Mouse (Mus musculus) frontal cortex, postnatal 10 days (tissue): ENCODE data around the gene Sh3gl2.

Experiments used
- DNase-seq, 2 experiments: peaks; one replicate each; pipeline ENCODE4 v3.0.0; 2022; ENCODE audit warnings: low spot score in 2 of 2, mixed read lengths in 1 of 2

Sh3gl2 gene

GRCm38 (mm10) chr4:85305912-85306573, 101.1 kb downstream of the Sh3gl2 start:
- no peak for DNase-seq

DNA sequence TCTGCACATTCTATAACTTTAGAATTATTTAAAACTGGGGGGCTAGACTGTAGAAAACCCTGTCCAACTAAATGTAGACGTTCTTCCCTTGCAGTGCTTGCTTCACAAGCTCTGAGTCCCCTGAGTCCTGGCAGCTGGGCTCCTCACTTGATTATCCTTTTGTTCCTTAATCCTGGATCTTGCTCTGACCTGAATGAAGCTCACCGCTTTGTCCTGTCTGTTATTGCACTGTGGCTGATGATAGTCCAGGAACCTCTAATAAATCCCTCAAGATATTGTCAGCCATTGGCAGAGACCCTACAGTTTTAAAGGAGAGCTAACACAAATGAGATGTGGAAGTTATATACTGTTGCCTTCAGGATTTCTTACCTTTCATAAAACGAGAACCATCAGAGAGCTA, 114.2 kb downstream of the Sh3gl2 start:
- no peak for DNase-seq

DNA sequence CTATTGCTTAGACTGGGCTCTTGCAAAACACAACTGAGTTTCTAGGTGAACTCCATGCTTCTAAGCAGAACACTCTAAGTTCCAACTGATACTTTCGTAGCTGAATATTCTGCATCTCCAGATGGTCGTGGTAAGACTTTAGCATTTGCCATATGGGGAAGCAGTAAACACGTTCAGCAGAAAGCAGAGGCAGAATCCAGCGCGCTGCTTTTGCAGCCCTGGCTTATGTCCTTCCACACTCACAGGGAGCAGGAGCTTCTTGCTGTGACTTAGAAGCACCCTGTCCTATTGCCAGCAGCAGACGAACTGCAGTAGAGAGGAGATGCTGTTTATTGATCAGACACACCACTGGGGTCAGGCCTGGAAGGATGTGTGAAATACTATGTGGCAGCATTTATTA, 120.5 kb downstream of the Sh3gl2 start:
- DNase-seq: peak; percentile 36 to 37

DNA sequence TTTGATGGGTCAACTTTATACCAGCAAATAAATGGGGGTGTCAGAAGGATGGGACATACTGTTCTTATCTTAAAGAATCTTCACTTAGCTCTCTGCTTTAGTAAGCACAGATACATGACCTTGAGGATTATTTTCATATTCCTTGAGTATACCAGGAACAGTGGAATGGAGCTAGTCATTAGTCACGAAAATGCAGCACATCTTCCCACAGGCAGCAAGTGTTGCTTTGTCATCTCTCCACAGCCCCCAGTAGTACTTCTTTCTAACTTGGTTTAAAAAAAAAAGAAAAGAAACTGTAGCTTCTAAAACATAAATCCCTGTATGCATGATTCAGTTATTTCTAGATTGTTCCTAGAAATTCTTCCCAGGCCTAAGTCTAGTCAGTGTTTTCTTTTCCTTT, 121.1 kb downstream of the Sh3gl2 start:
- DNase-seq: no peak

DNA sequence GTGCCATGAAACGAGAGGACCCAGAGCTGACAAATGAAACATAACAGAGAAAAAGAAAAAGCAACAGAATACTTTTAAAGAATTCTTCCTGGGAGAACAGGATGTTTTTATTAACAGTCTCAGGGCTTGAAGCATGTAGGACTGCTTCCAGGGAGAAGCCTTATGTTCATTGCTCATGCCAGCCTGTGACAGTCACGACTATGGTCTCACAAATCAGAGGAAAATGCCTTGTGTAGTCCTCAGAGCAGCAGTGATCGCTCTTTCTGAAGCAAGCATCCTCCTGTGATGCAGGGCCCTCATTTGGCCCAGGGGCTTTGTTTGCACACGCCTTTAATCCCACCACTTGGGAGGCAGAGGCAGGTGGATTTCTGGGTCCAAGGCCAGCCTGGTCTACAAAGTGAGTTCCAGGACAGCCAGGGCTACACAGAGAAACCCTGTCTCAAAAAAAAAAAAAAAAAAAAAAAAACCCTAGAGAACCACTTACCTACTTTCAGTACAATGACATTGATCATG, 129.8 kb downstream of the Sh3gl2 start:
- DNase-seq: no peak

DNA sequence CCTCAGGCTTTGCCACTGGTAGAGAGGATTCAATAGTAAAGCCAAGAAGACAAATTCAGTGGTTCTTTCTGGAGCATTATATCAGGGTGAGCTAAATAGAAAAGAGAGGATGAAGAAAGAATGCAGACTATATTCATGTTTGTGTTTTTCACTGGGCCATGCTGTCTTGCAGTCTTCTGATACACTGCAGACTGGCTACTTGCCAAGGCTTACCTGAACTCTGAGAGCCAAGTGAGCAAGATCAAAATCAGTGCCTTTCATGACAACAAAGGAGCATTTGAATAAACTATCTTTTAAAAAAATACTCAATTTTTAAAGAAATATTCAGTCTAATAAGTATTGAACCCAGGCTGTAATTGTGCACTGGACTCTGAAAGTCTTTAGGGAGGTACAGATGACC, 131.4 kb downstream of the Sh3gl2 start:
- no peak for DNase-seq

DNA sequence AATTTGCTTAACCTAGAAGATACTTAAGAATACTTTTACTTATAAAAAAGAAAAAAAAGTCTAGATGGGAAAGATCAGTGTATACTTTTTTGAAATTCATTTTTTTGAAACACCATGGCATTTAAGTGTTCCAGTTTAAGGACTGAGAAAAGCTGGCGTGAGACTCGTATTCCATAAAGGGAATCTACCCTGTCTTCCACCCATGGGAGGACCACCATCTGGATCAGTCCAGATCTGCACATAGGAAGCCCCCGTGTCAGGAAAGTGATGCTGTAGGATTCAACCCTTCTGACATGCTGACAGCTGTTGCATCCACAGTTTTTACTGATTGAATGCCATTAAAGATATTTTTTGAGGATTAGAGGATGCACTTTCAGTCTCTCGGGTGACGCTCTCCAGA, 134.2 kb downstream of the Sh3gl2 start:
- no peak for DNase-seq

- no peak for DNase-seq
These were observed 135.8 kb downstream of the Sh3gl2 start for GRCm38 (mm10) chr4:85340686-85341085.

GRCm38 (mm10) chr4:85345911-85346310, 141.0 kb downstream of the Sh3gl2 start:
- no peak for DNase-seq

GRCm38 (mm10) chr4:85348079-85348643, 143.2 kb downstream of the Sh3gl2 start:
- DNase-seq: no peak

DNA sequence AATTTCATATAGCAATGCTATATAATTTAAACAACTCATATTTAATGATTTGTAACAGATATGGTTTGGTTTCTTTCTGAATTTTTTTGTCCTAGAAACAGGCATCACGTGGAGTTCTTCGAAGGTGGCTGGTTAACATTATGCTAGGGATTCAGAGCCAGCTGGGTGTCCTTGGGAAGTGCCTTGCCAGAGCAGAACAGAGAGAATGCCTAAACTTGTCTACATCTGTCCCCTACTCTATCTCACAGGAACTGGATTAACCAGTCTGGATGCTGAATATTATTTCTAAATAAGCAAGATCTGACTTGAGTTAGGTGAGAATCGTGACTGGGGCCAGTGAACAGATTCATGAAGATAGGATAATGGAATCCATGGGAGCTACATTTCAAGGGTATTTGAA, 157.7 kb downstream of the Sh3gl2 start:
- DNase-seq: no peak

DNA sequence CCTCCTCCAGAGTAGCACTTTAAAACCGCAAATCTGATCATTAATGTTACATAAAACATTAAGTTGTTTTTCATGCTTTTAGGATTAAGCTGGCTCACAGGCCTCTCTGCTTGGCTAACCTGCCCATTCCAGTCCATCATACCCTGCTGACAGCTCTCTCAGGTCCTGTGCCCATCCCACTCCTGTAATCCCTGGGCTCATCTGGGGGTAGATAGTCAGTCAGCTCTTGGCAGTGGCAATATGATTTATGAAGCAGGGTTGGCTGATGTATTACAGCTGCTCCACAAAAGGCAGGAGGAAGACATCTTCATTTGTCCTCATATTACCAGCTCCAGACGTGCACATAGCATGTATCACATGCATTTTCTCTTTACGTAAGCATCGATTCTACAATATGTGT, 158.3 kb downstream of the Sh3gl2 start:
- DNase-seq: no peak

DNA sequence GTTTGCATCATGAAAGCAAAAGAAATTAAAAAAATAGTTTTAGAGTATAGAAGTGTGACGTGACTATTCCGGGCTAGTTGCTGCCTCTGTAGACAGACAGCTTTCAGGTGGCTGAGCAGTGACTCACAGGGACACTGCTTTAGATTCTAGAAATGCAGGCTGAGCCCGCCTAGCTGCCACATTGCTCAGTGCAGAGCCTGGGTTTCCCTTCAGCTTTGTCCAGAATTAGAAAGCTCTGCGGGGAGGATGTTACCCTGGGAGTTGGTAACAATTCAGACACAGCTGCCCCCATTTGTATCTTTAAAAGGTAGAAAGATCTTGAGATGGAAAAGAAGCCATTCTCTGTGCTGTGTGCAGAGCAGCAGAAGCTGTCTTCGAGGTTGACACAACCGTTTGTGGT, 166.1 kb downstream of the Sh3gl2 start:
- DNase-seq: no peak

DNA sequence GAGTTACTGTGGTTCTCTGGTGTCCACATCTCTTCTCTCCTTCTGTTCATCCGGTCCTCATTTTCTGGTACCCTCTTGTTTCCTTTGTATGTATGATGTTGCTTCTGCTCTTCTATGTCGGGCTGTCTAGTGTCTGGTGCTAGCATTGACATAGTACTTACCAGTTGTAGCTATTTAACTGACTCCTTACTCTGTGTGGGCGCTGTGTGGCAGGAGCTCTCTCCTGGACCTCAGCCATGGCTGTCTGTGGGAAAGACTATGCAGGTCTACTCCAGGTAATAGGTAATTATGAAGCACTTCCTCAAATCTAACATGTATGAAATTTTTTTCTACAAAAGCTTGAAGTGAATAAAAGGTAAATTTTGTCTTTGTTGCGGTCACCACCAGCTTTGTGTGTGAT, 169.9 kb downstream of the Sh3gl2 start:
- no peak for DNase-seq

DNA sequence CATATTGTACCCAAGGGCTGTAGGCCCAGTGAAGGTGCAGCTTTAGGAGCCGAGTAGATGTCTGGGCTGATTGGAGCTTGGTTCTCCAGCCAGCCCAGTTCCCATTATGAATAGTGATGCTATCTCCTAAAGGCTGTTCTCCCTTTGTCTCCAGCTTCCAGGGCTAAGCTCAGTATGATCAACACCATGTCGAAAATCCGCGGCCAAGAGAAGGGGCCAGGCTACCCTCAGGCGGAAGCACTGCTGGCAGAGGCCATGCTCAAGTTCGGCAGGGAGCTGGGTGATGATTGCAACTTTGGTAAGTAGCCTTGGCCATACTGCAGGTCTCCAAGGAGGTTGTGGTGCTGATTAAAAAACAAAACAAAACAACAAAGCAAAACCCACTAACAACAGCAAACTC, 171.3 kb downstream of the Sh3gl2 start:
- DNase-seq: no peak

- DNase-seq: no peak
These were observed 171.7 kb downstream of the Sh3gl2 start for GRCm38 (mm10) chr4:85376610-85377009.

GRCm38 (mm10) chr4:85385241-85385640, 180.3 kb downstream of the Sh3gl2 start:
- no peak for DNase-seq

DNA sequence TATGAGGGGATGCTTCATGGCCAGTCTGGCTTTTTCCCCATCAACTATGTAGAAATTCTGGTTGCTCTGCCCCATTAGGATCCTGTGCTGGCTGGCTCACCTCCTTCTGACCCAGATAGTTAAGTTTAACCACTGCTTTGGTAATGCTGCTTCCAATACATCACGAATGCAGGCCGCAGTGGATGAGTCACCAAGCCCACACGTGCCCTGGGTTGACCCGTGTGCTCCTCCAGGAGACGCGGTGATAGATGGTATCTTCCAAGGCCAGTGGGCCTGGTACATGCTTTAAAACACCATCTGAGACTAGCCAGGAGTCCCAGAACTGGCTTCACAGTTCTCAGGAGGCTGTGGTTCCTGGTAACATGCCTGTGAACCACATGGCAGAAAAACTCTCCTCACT, 182.8 kb downstream of the Sh3gl2 start:
- no peak for DNase-seq

GRCm38 (mm10) chr4:85391795-85392194, 186.9 kb downstream of the Sh3gl2 start:
- DNase-seq: no peak

DNA sequence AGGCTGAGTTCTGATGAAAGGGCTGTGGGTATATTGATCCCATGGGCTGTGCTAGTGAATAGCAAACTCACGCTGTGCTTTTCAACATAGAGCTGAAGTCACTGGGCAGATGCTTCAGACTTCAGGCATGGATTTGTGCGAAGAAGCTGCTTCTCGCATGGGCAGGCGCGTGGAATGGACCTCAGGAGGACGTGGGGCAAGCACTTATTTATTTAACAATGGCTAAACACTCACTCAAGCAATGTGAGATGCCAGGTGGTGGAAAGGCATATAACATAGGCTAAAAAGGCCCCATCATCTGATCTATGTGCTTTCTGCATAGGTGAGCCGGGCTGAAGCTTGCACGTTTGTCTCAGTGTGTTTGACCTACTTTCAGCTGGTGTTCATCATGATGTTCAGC, 193.8 kb downstream of the Sh3gl2 start:
- DNase-seq: no peak

DNA sequence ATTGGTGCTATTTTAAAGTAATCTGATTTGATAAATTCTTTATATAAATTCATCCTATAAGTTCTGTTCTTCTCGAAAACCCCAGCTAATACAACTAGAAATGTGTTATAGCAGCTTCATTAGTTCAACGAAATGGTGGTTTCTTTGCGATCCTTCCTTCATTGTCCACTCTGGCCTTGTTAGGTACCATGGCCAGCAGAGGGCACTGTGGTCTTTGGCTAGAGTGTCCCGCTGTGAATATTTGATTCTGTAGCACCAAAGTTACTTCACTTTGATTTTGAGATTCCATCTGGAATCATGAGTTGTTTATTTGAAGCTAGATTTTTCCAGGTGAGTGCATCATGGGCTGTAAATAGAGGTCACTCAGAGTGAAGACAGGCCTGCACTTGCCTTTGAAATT, 197.9 kb downstream of the Sh3gl2 start:
- peak in 1 of 2 experiments; percentile 46 for DNase-seq

GRCm38 (mm10) chr4:85404424-85405194, 199.7 kb downstream of the Sh3gl2 start:
- peak in 1 of 2 experiments; percentile 47 for DNase-seq

GRCm38 (mm10) chr4:85405276-85405675, 200.3 kb downstream of the Sh3gl2 start:
- no peak for DNase-seq
